Mouse (Mus musculus): ENCODE data around the gene Mypop. TPM values are rescaled to one million over a fixed set of nuclear protein-coding genes. Genes with fewer than 3 reads are reported as not detected.

Mypop gene
- polyA plus RNA-seq, 1 experiment from 2014 or later, result 4.9 TPM

- Histone ChIP-seq H3K4me3 (ENCODE audit: low read length) (no peak overlapping the region), H3K9ac (ENCODE audit: low read depth, low read length) (no peak overlapping the region), H3K9me3 (ENCODE audit: control insufficient read depth, low read length) (no peaks in the 10 kb centered on the region), H3K27ac (ENCODE audit: low read depth, low read length) (no peak overlapping the region), H3K4me2 (replicated peaks; ENCODE audit: low read depth, low read length) (no peak overlapping the region), H3K27me3 (ENCODE audit: control insufficient read depth, insufficient read depth, low read length) (no peaks in the 10 kb centered on the region), H3K36me3 (ENCODE audit: control insufficient read depth, insufficient read depth, low read length) (peaks cover 99% of the 10 kb centered on the region), H3K4me1 (ENCODE audit: control insufficient read depth, insufficient read depth, low read length) (no peaks in the 10 kb centered on the region)
- no peak for ATAC-seq (ENCODE audit: low FRiP score, low TSS enrichment)
- WGBS, result 97% methylated on average over 6 of the region's 6 CpGs
These were observed 53.6 kb downstream of the Mypop start for GRCm38 (mm10) chr7:19044616-19045015.

GRCm38 (mm10) chr7:19046286-19047069 is 55.4 kb downstream of the Mypop start:
- Histone ChIP-seq H3K36me3 (ENCODE audit: control insufficient read depth, insufficient read depth, low read length) (peaks cover 98% of the 10 kb centered on the region), H3K4me3 (ENCODE audit: low read length) (no peak overlapping the region), H3K27ac (ENCODE audit: low read depth, low read length) (no peak overlapping the region), H3K9me3 (ENCODE audit: control insufficient read depth, low read length) (no peaks in the 10 kb centered on the region), H3K27me3 (ENCODE audit: control insufficient read depth, insufficient read depth, low read length) (no peaks in the 10 kb centered on the region), H3K4me1 (ENCODE audit: control insufficient read depth, insufficient read depth, low read length) (no peaks in the 10 kb centered on the region), H3K4me2 (replicated peaks; ENCODE audit: low read depth, low read length) (no peak overlapping the region), H3K9ac (ENCODE audit: low read depth, low read length) (no peak overlapping the region)
- 91% methylated on average over 11 of the region's 11 CpGs for WGBS
- ATAC-seq (ENCODE audit: low FRiP score, low TSS enrichment), result no peak

- Histone ChIP-seq H3K27me3 (ENCODE audit: control insufficient read depth, insufficient read depth, low read length) (no peaks in the 10 kb centered on the region), H3K4me1 (ENCODE audit: control insufficient read depth, insufficient read depth, low read length) (no peaks in the 10 kb centered on the region), H3K4me2 (replicated peaks; ENCODE audit: low read depth, low read length) (no peak overlapping the region), H3K36me3 (ENCODE audit: control insufficient read depth, insufficient read depth, low read length) (peaks cover 95% of the 10 kb centered on the region), H3K4me3 (ENCODE audit: low read length) (no peak overlapping the region), H3K9me3 (ENCODE audit: control insufficient read depth, low read length) (no peaks in the 10 kb centered on the region), H3K9ac (ENCODE audit: low read depth, low read length) (no peak overlapping the region), H3K27ac (ENCODE audit: low read depth, low read length) (no peak overlapping the region)
- WGBS, result 90% methylated on average over 14 of the region's 14 CpGs
- ATAC-seq (ENCODE audit: low FRiP score, low TSS enrichment), result no peak
These were observed 57.0 kb downstream of the Mypop start for GRCm38 (mm10) chr7:19048006-19048527.

- Histone ChIP-seq H3K27ac (ENCODE audit: low read depth, low read length) (no peak overlapping the region), H3K9ac (ENCODE audit: low read depth, low read length) (no peak overlapping the region), H3K27me3 (ENCODE audit: control insufficient read depth, insufficient read depth, low read length) (no peaks in the 10 kb centered on the region), H3K4me3 (ENCODE audit: low read length) (no peak overlapping the region), H3K4me1 (ENCODE audit: control insufficient read depth, insufficient read depth, low read length) (no peaks in the 10 kb centered on the region), H3K36me3 (ENCODE audit: control insufficient read depth, insufficient read depth, low read length) (peaks cover 83% of the 10 kb centered on the region), H3K9me3 (ENCODE audit: control insufficient read depth, low read length) (no peaks in the 10 kb centered on the region), H3K4me2 (replicated peaks; ENCODE audit: low read depth, low read length) (no peak overlapping the region)
- 88% methylated on average over 5 of the region's 5 CpGs for WGBS
- no peak for ATAC-seq (ENCODE audit: low FRiP score, low TSS enrichment)
These were observed 58.2 kb downstream of the Mypop start for GRCm38 (mm10) chr7:19049252-19049651.

- 80% methylated on average over 8 of the region's 8 CpGs for WGBS
- H3K9ac ChIP-seq (ENCODE audit: low read depth, low read length), result no peak overlapping the region
- H3K4me1 ChIP-seq (ENCODE audit: control insufficient read depth, insufficient read depth, low read length), result no peaks in the 10 kb centered on the region
- no peak overlapping the region for H3K4me2 ChIP-seq (replicated peaks; ENCODE audit: low read depth, low read length)
- no peak for ATAC-seq (ENCODE audit: low FRiP score, low TSS enrichment)
- H3K9me3 ChIP-seq (ENCODE audit: control insufficient read depth, low read length), result no peaks in the 10 kb centered on the region
- H3K36me3 ChIP-seq (ENCODE audit: control insufficient read depth, insufficient read depth, low read length), result peaks cover 77% of the 10 kb centered on the region
- no peak overlapping the region for H3K4me3 ChIP-seq (ENCODE audit: low read length)
- H3K27me3 ChIP-seq (ENCODE audit: control insufficient read depth, insufficient read depth, low read length), result no peaks in the 10 kb centered on the region
- H3K27ac ChIP-seq (ENCODE audit: low read depth, low read length), result no peak overlapping the region
These were observed 59.1 kb downstream of the Mypop start for GRCm38 (mm10) chr7:19050172-19050571.

GRCm38 (mm10) chr7:19051161-19051560 is 60.1 kb downstream of the Mypop start:
- no peak overlapping the region for H3K27ac ChIP-seq (ENCODE audit: low read depth, low read length)
- H3K4me3 ChIP-seq (ENCODE audit: low read length), result no peak overlapping the region
- H3K4me2 ChIP-seq (replicated peaks; ENCODE audit: low read depth, low read length), result no peak overlapping the region
- H3K27me3 ChIP-seq (ENCODE audit: control insufficient read depth, insufficient read depth, low read length), result no peaks in the 10 kb centered on the region
- 61% methylated on average over 4 of the region's 4 CpGs for WGBS
- peaks cover 67% of the 10 kb centered on the region for H3K36me3 ChIP-seq (ENCODE audit: control insufficient read depth, insufficient read depth, low read length)
- H3K9me3 ChIP-seq (ENCODE audit: control insufficient read depth, low read length), result no peaks in the 10 kb centered on the region
- no peaks in the 10 kb centered on the region for H3K4me1 ChIP-seq (ENCODE audit: control insufficient read depth, insufficient read depth, low read length)
- no peak overlapping the region for H3K9ac ChIP-seq (ENCODE audit: low read depth, low read length)
- ATAC-seq (ENCODE audit: low FRiP score, low TSS enrichment), result no peak

Other genes starting within 250 kb of the Mypop start
- not detected in 2 replicates for gene Psg19, start 192.7 kb upstream of the Mypop start, polyA plus RNA-seq (2014; fragmentation: Nextera tagmentation; extraction: Ambion mirVana)
- gene Psg17, start 169.6 kb upstream of the Mypop start, polyA plus RNA-seq (2014; fragmentation: Nextera tagmentation; extraction: Ambion mirVana), result not detected in 2 replicates
- 0.64 and 0.79 TPM in 2 replicates for gene Mill2, start 151.3 kb upstream of the Mypop start, polyA plus RNA-seq (2014; fragmentation: Nextera tagmentation; extraction: Ambion mirVana)
- 0.77 and 1.1 TPM in 2 replicates for gene Pglyrp1, start 119.9 kb upstream of the Mypop start, polyA plus RNA-seq (2014; fragmentation: Nextera tagmentation; extraction: Ambion mirVana)
- gene Ccdc61, start 80.8 kb upstream of the Mypop start, polyA plus RNA-seq (2014; fragmentation: Nextera tagmentation; extraction: Ambion mirVana), result 21.0 and 21.4 TPM in 2 replicates
- gene Nova2, start 65.4 kb upstream of the Mypop start, polyA plus RNA-seq (2014; fragmentation: Nextera tagmentation; extraction: Ambion mirVana), result 0.96 and 1.1 TPM in 2 replicates
- not detected in 2 replicates for gene Nanos2, start 3.8 kb upstream of the Mypop start, polyA plus RNA-seq (2014; fragmentation: Nextera tagmentation; extraction: Ambion mirVana)
- gene Irf2bp1, start 12.8 kb downstream of the Mypop start, polyA plus RNA-seq (2014; fragmentation: Nextera tagmentation; extraction: Ambion mirVana), result 28.6 and 30.3 TPM in 2 replicates
- gene Foxa3, start 32.3 kb downstream of the Mypop start, polyA plus RNA-seq (2014; fragmentation: Nextera tagmentation; extraction: Ambion mirVana), result not detected in 2 replicates
- gene Sympk, start 33.1 kb downstream of the Mypop start, polyA plus RNA-seq (2014; fragmentation: Nextera tagmentation; extraction: Ambion mirVana), result 26.7 and 39.4 TPM in 2 replicates
- not detected in 2 replicates for gene Rsph6a, start 63.4 kb downstream of the Mypop start, polyA plus RNA-seq (2014; fragmentation: Nextera tagmentation; extraction: Ambion mirVana)
- 20.5 and 23.2 TPM in 2 replicates for gene Dmwd, start 85.0 kb downstream of the Mypop start, polyA plus RNA-seq (2014; fragmentation: Nextera tagmentation; extraction: Ambion mirVana)
- 12.1 and 14.9 TPM in 2 replicates for gene Dmpk, start 92.6 kb downstream of the Mypop start, polyA plus RNA-seq (2014; fragmentation: Nextera tagmentation; extraction: Ambion mirVana)
- gene Six5, start 103.3 kb downstream of the Mypop start, polyA plus RNA-seq (2014; fragmentation: Nextera tagmentation; extraction: Ambion mirVana), result 13.3 and 13.6 TPM in 2 replicates
- 2.3 and 4.5 TPM in 2 replicates for gene Gm4969, start 127.1 kb downstream of the Mypop start, polyA plus RNA-seq (2014; fragmentation: Nextera tagmentation; extraction: Ambion mirVana)
- 5.7 and 10.0 TPM in 2 replicates for gene Fbxo46, start 128.6 kb downstream of the Mypop start, polyA plus RNA-seq (2014; fragmentation: Nextera tagmentation; extraction: Ambion mirVana)
- gene Qpctl, start 158.0 kb downstream of the Mypop start, polyA plus RNA-seq (2014; fragmentation: Nextera tagmentation; extraction: Ambion mirVana), result 8.9 and 12.8 TPM in 2 replicates
- gene Snrpd2, start 158.5 kb downstream of the Mypop start, polyA plus RNA-seq (2014; fragmentation: Nextera tagmentation; extraction: Ambion mirVana), result 155 and 205 TPM in 2 replicates
- gene Gipr, start 174.9 kb downstream of the Mypop start, polyA plus RNA-seq (2014; fragmentation: Nextera tagmentation; extraction: Ambion mirVana), result 0.31 and 0.45 TPM in 2 replicates
- gene Eml2, start 185.2 kb downstream of the Mypop start, polyA plus RNA-seq (2014; fragmentation: Nextera tagmentation; extraction: Ambion mirVana), result 2.8 and 5.7 TPM in 2 replicates
- gene Gpr4, start 221.3 kb downstream of the Mypop start, polyA plus RNA-seq (2014; fragmentation: Nextera tagmentation; extraction: Ambion mirVana), result 2.4 and 3.4 TPM in 2 replicates
- gene Opa3, start 237.1 kb downstream of the Mypop start, polyA plus RNA-seq (2014; fragmentation: Nextera tagmentation; extraction: Ambion mirVana), result 33.3 and 44.6 TPM in 2 replicates

Data from kidney, embryonic 14.5 days (tissue).